Mouse (Mus musculus) lung, postnatal 36 days (tissue): ENCODE data around the gene Olfr1263.

Experiments
- DNase-seq: peaks from one replicate; pipeline ENCODE4 v3.0.0; 2022; ENCODE audit warnings: mixed read lengths

Gene Olfr1263

DNA sequence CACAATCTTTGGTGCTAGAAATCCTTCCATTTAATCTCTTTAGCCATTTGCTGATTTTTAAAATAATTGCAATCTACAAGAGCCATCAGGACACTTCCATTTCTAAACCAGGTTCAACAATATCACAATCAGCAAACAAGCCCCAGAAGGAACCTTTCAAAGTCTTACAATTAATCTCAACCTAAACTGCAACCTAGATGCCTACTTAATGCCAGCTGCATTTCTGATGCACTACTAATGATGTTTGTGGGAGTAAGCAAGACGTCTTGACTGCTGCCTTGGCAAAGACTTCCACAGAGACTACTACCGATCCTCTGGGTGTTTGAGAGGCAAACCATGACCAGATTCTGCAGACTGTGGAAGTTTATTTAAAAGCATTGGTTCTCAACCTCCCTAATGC, at the start of gene Olfr1263:
Olfr1263 (plus strand) TSS at position 301 of the 400 bp plus-strand sequence.
- DNase-seq, result no peak

DNA sequence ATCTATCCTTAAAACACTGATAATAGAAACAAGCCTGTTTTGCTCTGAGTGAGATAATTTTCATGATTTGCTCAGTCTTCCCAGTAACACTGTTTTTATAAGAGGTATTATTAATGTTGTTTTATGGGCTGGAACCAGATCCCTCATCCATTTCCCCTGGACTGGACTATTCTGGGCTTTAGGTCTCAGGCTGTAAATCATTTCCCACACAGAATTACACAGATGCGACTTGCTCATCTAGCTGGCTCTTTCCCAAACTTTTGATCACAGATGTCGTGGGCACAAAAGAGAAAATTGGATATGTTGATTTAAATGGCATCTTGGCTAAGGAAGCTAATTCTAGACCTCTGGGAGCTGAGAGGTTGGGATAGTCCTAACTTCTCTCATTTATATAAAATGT, 37.7 kb upstream of the Olfr1263 start, which contains the start of gene Olfr1260:
Olfr1260 (plus strand) TSS at position 157 of the 400 bp plus-strand sequence.
- DNase-seq, result no peak

DNA sequence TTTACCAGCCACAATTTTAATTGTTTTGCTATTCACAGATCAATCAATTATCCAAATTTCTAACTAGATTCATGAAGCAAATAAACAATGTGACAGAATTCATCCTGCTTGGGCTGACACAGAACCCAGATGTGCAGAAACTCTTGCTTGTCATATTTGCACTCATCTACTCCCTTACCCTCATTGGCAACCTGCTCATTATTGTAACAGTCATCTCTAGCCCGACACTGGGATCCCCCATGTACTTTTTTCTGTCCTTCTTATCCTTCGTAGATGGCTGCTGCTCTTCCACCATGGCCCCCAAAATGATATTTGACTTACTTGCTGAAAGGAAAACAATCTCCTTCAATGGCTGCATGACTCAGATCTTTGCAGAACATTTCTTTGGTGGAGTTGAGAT, 34.2 kb upstream of the Olfr1263 start:
- no peak for DNase-seq

DNA sequence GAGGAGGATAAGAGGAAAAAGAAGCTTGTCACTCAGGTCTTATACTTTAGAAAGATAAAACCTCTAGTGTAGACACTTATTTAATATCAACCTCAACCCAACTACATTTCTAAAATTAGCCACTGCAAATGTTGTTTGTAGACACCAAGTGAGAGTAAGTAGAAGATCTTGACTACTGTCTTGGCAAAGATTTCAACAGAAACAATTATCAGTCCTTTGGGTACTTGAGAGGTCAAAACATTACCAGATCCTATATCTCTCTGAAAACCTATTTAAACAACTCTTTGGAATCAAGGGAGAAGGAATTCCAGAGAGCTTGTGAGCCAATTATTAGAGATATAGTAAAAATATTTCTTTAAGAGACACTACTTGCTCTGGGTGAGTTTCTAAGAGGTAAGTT, 21.0 kb upstream of the Olfr1263 start, which contains the start of gene Olfr1261:
Olfr1261 (plus strand) TSS at position 301 of the 400 bp plus-strand sequence.
- no peak for DNase-seq

DNA sequence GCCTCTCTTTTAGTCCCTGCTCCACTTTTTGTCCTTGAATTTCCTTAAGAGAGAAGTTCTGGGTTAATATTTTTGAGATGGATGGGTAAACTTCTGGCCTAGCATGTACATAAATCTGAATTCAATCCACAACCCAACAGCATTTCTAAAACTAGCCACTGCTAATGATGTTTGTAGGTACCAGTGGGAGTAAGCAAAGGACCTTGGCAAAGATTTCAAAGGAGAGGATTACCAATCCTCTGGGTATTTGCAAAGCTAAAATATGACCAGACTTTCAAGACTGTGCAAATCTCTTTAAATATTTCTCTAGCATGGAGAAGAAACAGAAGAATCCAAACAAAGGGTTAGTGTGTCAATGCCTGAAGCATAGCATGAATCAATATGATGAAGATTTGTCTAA, 12.1 kb upstream of the Olfr1263 start, which contains the start of gene Olfr1262:
Olfr1262 (plus strand) TSS at position 301 of the 400 bp plus-strand sequence.
- DNase-seq, result no peak

DNA sequence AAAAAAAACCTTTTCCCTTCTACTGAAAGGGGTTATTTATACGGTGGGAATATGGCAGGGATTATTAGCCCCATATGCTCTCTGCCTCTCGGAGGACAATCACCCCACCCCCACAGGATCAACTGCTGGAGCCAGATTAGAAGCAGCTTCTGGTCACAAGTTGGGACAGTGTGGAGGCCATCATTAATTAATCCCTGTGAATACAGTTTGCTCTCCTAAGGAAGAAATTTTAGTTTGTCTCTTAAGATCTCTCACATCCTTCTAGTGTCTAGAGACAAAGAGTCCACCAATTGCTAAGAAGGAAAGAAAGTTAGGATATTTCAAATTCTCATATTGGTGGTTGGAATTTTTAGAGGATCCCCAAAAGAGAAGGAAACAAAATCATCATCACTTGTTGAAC, 13.5 kb downstream of the Olfr1263 start, which contains the start of gene Olfr1264:
Olfr1264 (minus strand) TSS at position 101 of the 400 bp plus-strand sequence.
- DNase-seq, result no peak

DNA sequence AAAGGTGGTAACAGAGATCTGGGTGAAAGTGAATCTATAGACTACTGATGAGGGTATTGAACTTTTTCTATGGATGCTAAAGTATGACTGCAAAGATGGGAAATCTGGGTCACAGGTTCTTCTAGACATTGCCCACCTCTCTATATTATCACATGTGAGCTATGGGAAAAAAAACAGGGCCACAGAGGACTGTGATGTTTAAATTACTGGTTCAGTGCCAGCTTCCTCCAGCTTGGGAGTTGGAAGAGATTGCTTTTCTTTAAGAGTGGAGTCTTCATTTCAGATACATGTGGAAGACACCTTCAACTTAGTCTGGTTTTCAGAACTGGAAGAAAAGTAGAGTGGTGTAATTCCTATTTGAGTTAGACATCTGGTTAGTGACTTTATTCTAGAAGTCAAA, 23.1 kb downstream of the Olfr1263 start, which contains the start of gene Olfr1265:
Olfr1265 (plus strand) TSS at position 301 of the 400 bp plus-strand sequence.
- DNase-seq, result no peak

DNA sequence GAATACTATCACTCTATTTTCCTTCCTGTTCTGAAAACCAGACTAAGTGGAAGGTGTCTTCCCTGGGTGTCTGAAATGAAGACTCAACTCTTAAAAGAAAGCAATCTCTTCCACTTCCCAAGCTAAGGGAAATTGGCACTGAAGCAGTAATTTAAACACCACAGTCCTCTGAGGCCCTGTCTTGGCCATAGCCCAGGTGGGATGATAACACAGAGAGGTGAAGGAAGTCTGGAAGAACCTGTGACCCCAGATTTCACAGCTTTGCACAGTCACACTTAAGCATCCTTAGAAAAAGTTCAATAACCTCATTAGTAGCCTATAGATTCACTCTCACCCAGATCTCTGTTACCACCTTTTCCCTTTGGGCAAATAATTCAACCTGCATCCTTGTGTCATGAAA, 51.6 kb downstream of the Olfr1263 start, which contains the start of gene Olfr140:
Olfr140 (minus strand) TSS at position 101 of the 400 bp plus-strand sequence.
- DNase-seq, result no peak
